Mouse (Mus musculus) T-helper 2 cell (primary cell): Measurements from ENCODE around the gene Cd164l2.

ENCODE experiments used
- in situ Hi-C: fragments of 300-600 bp; cut with MboI, MseI; formaldehyde crosslinking; loops from one replicate; pipeline ENCODE4 v1.15.1; 2025; ENCODE audit warnings: high pct_unique_total_duplicates

Cd164l2 gene

DNA sequence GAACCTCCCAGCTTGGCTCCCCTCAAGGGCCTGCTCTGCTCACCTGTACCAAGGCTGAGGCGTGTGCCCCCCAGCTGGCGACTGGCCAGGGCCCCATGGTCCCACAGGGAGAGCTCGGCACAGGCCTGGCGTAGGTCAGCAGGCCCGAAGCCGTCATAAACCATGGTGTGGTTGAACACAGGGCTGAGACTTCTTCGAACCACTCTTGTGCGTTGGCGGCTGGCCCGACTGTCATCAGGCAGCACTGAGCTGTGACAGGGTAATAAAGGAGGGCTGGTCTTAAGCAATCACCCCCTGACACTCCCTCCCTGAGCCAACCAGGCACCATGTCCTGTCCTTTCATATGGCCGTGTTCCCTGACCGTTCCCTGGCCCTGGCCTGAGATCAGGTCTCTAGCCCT is 41.5 kb downstream of the Cd164l2 start:
- in situ Hi-C loops, result no loop called here

- in situ Hi-C loops, result no loop called here
These were observed 43.5 kb downstream of the Cd164l2 start for GRCm38 (mm10) chr4:133255392-133255791.

GRCm38 (mm10) chr4:133256820-133257219 is 44.9 kb downstream of the Cd164l2 start:
- in situ Hi-C loops, result no loop called here

GRCm38 (mm10) chr4:133257230-133257629 is 45.3 kb downstream of the Cd164l2 start:
- in situ Hi-C loops, result no loop called here

- in situ Hi-C loops, result no loop called here
These were observed 46.0 kb downstream of the Cd164l2 start for GRCm38 (mm10) chr4:133257798-133258408.

- in situ Hi-C loops, result no loop called here
These were observed 49.9 kb downstream of the Cd164l2 start for GRCm38 (mm10) chr4:133261641-133262374.

DNA sequence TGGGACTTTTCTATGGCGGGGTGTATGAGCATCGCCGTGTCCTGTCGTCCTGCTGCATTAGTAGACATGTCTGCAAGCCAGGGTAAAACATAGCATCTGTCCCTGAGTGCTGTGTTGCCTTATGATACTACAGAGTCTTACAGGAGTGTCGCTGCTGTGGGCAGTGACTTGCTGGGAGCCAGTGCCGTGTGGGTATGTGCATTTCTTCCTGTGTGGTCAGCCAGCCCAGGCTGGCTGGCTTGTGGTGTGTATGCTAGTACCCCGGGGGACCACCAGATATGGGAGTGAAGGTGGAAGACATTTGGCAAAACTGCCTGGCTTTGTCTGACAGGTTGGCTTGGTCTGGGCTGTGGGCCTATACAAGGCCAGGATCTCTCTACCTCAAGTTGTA is 50.4 kb downstream of the Cd164l2 start:
- in situ Hi-C loops, result no loop called here

- in situ Hi-C loops, result no loop called here
These were observed 51.0 kb downstream of the Cd164l2 start, which contains the start of gene Sytl1 for GRCm38 (mm10) chr4:133262882-133263281. Sytl1 (minus strand) TSS chr4:133263113.

GRCm38 (mm10) chr4:133263756-133264155 is 51.8 kb downstream of the Cd164l2 start:
- in situ Hi-C loops, result no loop called here

DNA sequence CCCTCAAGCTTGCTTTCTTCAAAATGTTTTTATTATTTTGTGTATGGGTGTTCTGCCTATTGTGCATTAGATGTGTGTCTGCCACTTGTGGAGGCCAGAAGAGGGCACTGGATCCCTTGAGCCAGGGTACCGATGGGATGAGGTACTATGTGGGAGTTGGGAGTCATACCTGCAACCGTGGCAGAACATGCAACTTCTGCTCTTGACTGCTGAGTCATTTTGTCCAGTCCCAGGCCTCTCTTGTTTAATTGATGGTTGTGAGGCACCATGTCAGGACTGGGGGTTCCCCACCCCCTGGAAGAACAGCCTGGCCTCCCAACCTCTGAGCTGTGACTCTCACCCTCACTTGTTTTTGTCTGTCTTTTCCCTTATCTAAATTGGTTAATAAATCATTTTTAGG is 52.6 kb downstream of the Cd164l2 start:
- in situ Hi-C loops, result no loop called here

DNA sequence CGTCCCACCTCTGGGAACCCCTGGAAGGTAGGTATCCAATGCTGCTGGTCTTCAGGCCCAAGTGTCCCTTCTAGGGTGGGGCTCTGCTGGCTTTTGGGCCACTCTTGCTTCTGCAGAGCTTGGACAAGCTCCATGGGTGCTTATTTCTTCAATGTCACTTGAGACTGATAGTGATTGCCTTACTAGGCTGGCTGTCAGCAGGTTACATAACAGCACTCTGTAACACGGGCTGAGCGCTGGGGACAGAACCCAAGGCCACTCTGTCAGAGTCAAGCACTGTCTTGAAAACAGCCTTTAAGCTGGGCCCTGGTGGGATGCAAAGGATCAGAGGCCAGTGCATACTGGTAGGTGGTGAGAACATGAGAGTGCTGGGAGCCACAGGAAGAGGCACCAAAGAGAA is 53.4 kb downstream of the Cd164l2 start:
- in situ Hi-C loops, result no loop called here

DNA sequence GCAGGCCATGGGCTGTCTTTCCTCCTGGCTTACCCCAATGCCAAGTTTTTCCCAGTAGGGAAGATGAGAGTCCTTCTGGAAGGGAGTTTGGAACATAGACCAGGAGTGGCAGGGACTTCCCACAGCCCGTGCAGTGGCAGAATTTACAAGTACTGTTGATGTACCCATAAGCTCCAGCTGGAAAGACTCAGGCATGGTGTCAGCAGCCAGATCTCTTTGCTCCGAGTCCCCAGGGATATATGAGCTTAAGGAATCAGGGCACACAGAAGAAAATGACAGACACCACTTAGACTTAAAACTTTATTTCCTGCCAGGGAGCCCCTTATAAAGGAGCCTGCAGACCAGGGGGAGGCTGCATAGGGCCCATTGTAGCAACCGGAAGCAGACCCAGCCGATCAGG is 53.8 kb downstream of the Cd164l2 start:
- in situ Hi-C loops, result no loop called here

DNA sequence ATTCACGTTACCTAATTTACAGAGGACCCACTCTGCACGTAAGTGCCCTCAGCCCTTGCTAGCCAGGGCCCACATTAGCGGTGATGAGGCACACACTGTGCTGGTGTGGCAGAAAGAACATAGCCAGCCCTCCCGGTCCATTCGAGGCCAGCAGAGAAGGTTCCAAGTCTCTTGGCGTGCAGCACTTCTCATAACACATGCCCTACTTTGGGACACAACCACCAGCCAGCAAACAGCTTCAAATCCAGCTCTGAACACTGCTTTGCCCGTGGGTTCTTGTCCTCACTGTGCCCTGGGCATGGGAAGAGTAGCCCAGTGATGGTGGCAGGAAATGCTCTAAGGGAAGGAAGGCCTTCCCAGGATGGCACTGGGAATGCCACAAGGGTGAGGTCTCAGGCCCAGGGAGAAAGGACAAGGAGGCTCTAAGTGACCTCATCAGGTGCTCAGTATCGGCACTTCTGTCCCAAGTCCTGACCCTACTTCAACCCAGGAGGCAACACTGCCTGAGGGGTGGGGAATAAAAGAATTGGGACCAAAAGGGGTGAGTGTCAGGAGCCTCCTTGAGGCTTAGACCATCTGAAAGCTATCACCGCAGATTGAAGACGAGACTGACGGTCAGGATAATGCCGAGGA is 54.4 kb downstream of the Cd164l2 start:
- in situ Hi-C loops, result no loop called here

GRCm38 (mm10) chr4:133268931-133269330 is 57.0 kb downstream of the Cd164l2 start:
- in situ Hi-C loops, result no loop called here

GRCm38 (mm10) chr4:133269596-133269995 is 57.7 kb downstream of the Cd164l2 start:
- in situ Hi-C loops, result no loop called here

GRCm38 (mm10) chr4:133270929-133271328 is 59.0 kb downstream of the Cd164l2 start:
- in situ Hi-C loops, result no loop called here
